Mouse (Mus musculus) embryonic facial prominence, embryonic 14.5 days (tissue): Measurements from ENCODE around the gene Cd2ap. TPM values are rescaled to one million over a fixed set of nuclear protein-coding genes. Genes with fewer than 3 reads are reported as not detected.

Experiments used
- ATAC-seq: fragments of 200-750 bp; cut with Nextera tagmentation; 2 replicates; pipeline ENCODE4 v1.8.0; 2017; ENCODE audit warnings: low read depth, moderate number of reproducible peaks, moderate TSS enrichment
- DNase-seq: peaks from one replicate; pipeline ENCODE4 v3.0.0-alpha.2; 2015; ENCODE audit warnings: low spot score
- H3K27ac ChIP-seq: fragments of 300-500 bp; sonication (generic); replicated peaks from 2 replicates; pipeline ENCODE4 v1.5.1; 2014; ENCODE audit warnings: low read depth, mild to moderate bottlenecking, low read length, moderate library complexity
- H3K27me3 ChIP-seq: fragments of 300-500 bp; sonication (generic); replicated peaks from 2 replicates; pipeline ENCODE4 v1.6.1; 2014; ENCODE audit warnings: low read length; ENCODE audit not compliant: control insufficient read depth, insufficient read depth
- H3K36me3 ChIP-seq: fragments of 300-500 bp; sonication (generic); 2 replicates; pipeline ENCODE4 v1.6.1; 2014; ENCODE audit warnings: low read length, mixed read lengths; ENCODE audit not compliant: control insufficient read depth, insufficient read depth
- H3K4me1 ChIP-seq: fragments of 300-500 bp; sonication (generic); 2 replicates; pipeline ENCODE4 v1.6.1; 2014; ENCODE audit warnings: antibody characterized with exemption, low read length; ENCODE audit not compliant: control insufficient read depth, insufficient read depth
- H3K4me2 ChIP-seq: fragments of 300-500 bp; sonication (generic); 2 replicates; pipeline ENCODE4 v1.6.1; 2014; ENCODE audit warnings: low read depth, mild to moderate bottlenecking, low read length, moderate library complexity, mixed read lengths
- H3K4me3 ChIP-seq: fragments of 300-500 bp; sonication (generic); 2 replicates; pipeline ENCODE4 v1.5.1; 2014; ENCODE audit warnings: low read depth, mild to moderate bottlenecking, low read length
- H3K9ac ChIP-seq: fragments of 300-500 bp; sonication (generic); 2 replicates; pipeline ENCODE4 v1.6.1; 2014; ENCODE audit warnings: low read depth, mild to moderate bottlenecking, low read length, moderate library complexity, mixed read lengths
- H3K9me3 ChIP-seq: fragments of 300-500 bp; sonication (generic); 2 replicates; pipeline ENCODE4 v1.6.1; 2016; ENCODE audit warnings: low read length; ENCODE audit not compliant: control insufficient read depth
- WGBS: fragments of 180-500 bp; shearing (Covaris S2); extraction: QIAGEN DNeasy Blood & Tissue Kit; methylation state at CpG from one replicate; pipeline ENCODE4 v1.1.7; 2014; 5-methylcytosine and 5-hydroxymethylcytosine counted together
- polyA plus RNA-seq: library from polyadenylated mRNA; unstranded; fragments of >200 nt; fragmentation: Nextera tagmentation; extraction: Ambion mirVana; gene quantifications from 2 replicates; pipeline ENCODE4 v1.2.1, GENCODE M21; 2014

The Cd2ap gene
- polyA plus RNA-seq, result 24.9 and 25.4 TPM in 2 replicates

DNA sequence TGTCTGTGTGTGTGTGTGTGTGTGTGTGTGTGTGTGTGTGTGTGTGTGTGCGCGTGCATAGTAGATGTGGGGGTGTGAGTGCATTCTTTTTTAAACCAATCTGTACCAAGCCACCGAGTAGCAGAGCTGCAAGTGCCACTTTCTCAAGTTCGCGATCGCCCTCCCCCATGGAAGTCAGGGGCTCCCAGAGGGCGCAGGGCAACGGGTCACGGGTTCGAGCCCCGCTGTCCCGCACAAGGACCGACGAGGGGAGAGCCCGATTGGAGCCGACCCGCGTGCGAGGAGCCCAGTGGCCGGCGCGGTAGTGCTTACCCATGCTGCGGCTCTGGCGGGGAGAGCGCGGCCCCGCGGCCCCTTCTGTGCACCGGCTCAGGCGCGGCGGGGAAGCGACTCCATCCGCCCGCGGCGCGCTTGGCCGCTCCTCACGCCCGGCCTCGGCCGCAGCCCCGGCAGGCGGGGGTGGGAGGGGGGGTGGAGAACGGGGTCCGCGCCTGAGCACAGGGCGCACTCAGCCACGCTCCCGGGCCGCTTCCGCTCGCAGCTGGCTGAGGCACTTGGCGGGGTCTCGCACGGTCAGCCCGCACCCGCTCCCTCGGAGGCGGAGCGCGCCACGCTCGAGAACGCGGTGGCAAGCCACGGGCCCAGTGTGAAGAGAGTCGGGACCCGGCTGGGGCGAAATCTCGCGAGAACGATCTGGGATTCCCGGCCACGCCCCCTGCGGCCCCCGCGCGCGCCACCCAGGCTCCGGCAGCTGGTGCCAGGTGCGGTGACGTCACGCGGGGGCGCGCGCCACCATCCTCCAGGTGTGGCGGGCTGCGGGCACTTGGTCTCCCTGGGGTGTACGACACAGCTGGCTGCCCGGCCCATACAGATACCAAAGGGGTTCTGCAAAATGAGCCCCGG is at the start of gene Cd2ap:
Gene Cd2ap (minus strand): TSS at position 665 of the 903 bp plus-strand sequence.
- peak; percentile 96 for DNase-seq
- H3K9me3 ChIP-seq, result no peaks in the 10 kb centered on the region
- peaks cover 6% of the 10 kb centered on the region for H3K4me1 ChIP-seq
- peak within 1 kb of the TSS; percentile 97 for H3K9ac ChIP-seq
- WGBS, result under 1% methylated on average over 28 of the region's 94 CpGs
- H3K36me3 ChIP-seq, result no peaks in the 10 kb centered on the region
- H3K27me3 ChIP-seq, result no peaks in the 10 kb centered on the region
- peak within 1 kb of the TSS; percentile 82 for H3K4me2 ChIP-seq
- peak within 1 kb of the TSS; percentile 97 for H3K27ac ChIP-seq
- peak within 1 kb of the TSS; percentile 90 for H3K4me3 ChIP-seq
- ATAC-seq, result peak; percentile 96

DNA sequence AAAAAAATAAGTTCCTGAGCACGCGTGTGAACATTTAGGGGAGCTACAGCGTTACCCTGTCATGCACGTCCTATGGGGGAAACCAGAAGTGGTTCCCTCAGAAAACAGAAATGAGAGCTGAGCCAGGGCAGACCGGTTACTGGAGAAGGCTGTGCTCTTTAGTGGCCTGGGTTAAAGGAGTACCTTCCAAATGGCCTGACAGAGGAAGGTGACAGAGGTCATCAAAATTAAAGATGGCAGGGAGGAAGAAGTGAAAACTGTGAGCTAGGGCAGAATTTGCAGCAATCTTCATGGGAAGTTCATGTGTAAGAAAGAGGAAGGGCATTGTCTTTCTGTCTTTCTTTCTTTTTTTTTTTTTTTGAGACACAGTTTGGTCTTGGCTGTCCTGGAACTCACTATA is 48.3 kb upstream of the Cd2ap start:
- H3K27me3 ChIP-seq, result no peaks in the 10 kb centered on the region
- DNase-seq, result no peak
- no peaks in the 10 kb centered on the region for H3K9me3 ChIP-seq
- no peak overlapping the region for H3K9ac ChIP-seq
- H3K36me3 ChIP-seq, result no peaks in the 10 kb centered on the region
- no peak for ATAC-seq
- no peak overlapping the region for H3K4me2 ChIP-seq
- no peak overlapping the region for H3K4me3 ChIP-seq
- WGBS, result 89% methylated on average over 5 of the region's 5 CpGs
- no peak overlapping the region for H3K27ac ChIP-seq
- no peaks in the 10 kb centered on the region for H3K4me1 ChIP-seq

DNA sequence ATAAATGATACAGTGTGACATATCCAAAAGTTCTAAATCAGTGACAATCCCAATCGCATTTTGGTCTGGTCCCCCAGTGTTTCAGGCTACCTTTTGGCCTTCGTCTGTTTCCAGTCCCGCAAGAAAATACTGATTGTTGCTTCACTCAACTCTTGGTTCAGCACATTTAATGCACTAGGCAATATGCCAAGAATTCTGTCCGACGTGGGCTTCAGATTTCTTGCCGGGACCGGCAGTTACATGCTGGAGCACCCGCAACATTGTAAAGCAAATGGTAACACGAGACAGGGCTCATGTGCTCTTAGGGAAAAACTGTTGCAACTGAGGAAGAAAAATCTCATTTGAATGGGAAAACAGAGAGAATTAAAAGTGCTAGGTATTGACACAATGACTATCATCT is 42.3 kb upstream of the Cd2ap start:
- Histone ChIP-seq H3K9me3 (no peaks in the 10 kb centered on the region), H3K4me2 (0 out of 2 replicates have a peak overlapping the region, but pooled peaks have one; percentile 3), H3K4me3 (no peak overlapping the region), H3K9ac (no peak overlapping the region), H3K36me3 (no peaks in the 10 kb centered on the region), H3K27ac (0 out of 2 replicates have a peak overlapping the region, but pooled peaks have one; percentile 15), H3K27me3 (no peaks in the 10 kb centered on the region), H3K4me1 (peaks cover 4% of the 10 kb centered on the region; the same call in 1 of the 2 replicates)
- ATAC-seq, result peak; percentile 72; the same call in 1 of the 2 replicates
- DNase-seq, result peak; percentile 90
- WGBS, result 25% methylated on average over 9 of the region's 9 CpGs

DNA sequence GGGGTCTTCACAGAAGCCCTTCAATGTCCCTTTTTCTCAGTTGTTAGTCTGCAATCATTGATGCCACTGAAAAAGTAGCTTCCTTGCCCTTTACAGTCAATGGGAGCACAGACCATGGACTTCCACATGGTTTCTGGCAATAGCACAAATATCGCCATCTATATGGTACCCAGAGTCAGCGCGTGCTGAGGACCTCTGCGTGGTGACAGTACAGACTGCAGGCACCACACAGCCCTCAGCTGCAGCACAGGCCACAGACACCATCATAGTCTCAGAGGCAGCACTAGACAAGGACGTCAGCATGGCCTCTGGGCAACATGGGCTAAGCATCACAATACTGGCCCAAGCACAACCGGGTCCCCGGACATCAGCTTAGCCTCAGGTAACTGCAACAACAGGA is 38.3 kb upstream of the Cd2ap start:
- Histone ChIP-seq H3K27ac (no peak overlapping the region), H3K27me3 (no peaks in the 10 kb centered on the region), H3K4me1 (peaks cover 4% of the 10 kb centered on the region; the same call in 1 of the 2 replicates), H3K4me2 (no peak overlapping the region), H3K9ac (no peak overlapping the region), H3K36me3 (no peaks in the 10 kb centered on the region), H3K4me3 (no peak overlapping the region), H3K9me3 (no peaks in the 10 kb centered on the region)
- no peak for DNase-seq
- WGBS, result 81% methylated on average over 7 of the region's 7 CpGs
- ATAC-seq, result no peak

DNA sequence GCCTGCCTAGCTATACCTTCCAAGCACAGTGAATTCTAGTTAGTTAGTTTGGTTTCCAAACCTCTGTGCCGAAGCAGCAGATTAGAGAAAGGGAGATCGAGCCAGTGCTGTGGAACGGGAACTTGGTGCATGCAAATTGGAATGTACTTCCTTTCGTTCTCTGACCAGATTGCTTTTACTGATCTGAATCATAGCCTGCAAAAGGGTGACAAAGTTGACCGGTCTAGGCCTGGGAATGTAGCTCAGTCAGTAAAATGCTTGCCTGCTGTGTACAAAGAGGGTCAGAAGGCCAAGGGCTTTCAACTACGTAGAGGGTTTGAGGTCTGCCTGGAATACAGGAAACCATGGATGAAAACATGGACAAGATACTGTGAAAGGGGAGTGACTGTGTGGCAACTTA is 35.7 kb upstream of the Cd2ap start:
- no peak overlapping the region for H3K4me2 ChIP-seq
- H3K27ac ChIP-seq, result no peak overlapping the region
- no peaks in the 10 kb centered on the region for H3K27me3 ChIP-seq
- no peaks in the 10 kb centered on the region for H3K36me3 ChIP-seq
- H3K9ac ChIP-seq, result no peak overlapping the region
- no peak for ATAC-seq
- H3K4me3 ChIP-seq, result no peak overlapping the region
- 74% methylated on average over 6 of the region's 6 CpGs for WGBS
- no peaks in the 10 kb centered on the region for H3K9me3 ChIP-seq
- no peak for DNase-seq
- H3K4me1 ChIP-seq, result no peaks in the 10 kb centered on the region

DNA sequence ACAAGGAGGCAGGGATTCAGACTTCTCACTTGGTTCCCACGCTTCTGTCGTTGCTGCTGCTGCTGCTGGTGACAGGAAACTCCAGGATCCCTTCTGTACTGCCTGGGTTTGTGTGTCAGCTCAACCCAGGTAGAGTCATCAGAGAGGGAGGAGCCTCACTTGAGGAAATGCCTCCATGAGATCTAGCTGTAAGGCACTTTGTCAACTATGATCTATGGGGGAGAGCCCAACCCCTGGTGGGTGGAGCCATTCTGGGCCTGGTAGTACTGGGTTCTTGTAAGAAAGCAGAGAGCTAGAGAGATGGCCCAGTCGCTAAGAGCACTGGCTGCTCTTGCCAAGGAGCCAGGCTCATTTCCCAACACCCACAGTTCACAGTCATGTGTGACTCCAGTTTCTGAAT is 34.0 kb upstream of the Cd2ap start:
- no peaks in the 10 kb centered on the region for H3K27me3 ChIP-seq
- H3K4me3 ChIP-seq, result no peak overlapping the region
- H3K27ac ChIP-seq, result no peak overlapping the region
- H3K4me1 ChIP-seq, result no peaks in the 10 kb centered on the region
- H3K4me2 ChIP-seq, result no peak overlapping the region
- WGBS, result 79% methylated on average over 3 of the region's 3 CpGs
- H3K9me3 ChIP-seq, result no peaks in the 10 kb centered on the region
- no peaks in the 10 kb centered on the region for H3K36me3 ChIP-seq
- no peak for DNase-seq
- ATAC-seq, result no peak
- no peak overlapping the region for H3K9ac ChIP-seq

DNA sequence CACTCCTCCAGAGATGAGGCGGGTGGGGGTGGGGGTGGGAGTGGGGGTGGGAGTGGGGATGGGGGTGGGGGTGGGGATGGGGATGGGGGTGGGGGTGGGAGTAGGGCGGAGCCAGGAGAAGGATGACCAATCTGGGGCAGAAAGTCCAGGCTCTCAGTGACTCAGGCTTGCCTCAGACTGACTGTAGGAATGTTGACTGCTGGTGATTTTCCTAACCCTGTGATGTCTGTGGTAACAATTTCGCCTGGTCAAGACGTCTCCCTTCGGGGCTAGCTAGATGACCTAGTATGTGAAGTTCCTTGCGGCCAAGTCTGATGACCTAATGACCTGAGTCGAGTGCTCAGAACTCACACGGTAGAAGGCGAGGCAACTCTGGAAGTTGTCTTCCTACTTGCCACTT is 32.9 kb upstream of the Cd2ap start:
- DNase-seq (no peak), ATAC-seq (no peak)
- 67% methylated on average over 8 of the region's 9 CpGs for WGBS
- no peak overlapping the region for H3K27ac ChIP-seq
- no peaks in the 10 kb centered on the region for H3K9me3 ChIP-seq
- no peak overlapping the region for H3K4me3 ChIP-seq
- no peaks in the 10 kb centered on the region for H3K27me3 ChIP-seq
- H3K36me3 ChIP-seq, result no peaks in the 10 kb centered on the region
- no peaks in the 10 kb centered on the region for H3K4me1 ChIP-seq
- no peak overlapping the region for H3K9ac ChIP-seq
- H3K4me2 ChIP-seq, result no peak overlapping the region

DNA sequence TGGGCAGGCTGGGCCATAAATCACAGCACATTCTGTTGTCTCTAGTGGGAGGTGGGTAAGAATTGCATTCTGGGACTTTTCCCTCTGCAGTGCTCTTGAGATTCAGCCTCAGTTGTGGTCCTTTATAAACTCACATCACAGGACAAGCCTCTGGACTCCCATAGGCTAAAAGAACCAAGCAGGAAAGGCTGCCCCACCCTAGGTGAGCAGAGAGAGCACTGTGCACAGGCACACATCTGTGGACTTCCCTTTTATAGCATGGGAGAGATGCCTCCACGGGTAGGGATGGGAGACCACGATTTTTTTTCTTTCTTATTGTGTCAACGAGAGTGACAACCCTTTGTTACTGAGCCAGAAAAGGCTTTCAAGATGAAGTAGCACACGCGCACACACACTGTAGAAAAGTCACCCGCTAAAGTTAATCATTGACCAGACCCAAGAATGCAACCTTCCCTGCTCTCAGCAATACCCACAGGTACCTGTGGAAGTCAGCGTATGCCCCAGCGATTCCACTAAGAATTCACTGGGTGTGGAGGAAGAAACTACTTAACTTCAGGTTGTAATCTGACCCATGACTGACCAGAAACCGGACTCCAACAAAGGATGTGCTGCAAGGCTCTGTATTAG is 32.4 kb upstream of the Cd2ap start:
- ATAC-seq, result no peak
- no peak overlapping the region for H3K4me2 ChIP-seq
- H3K9me3 ChIP-seq, result no peaks in the 10 kb centered on the region
- DNase-seq, result no peak
- WGBS, result 58% methylated on average over 9 of the region's 9 CpGs
- no peaks in the 10 kb centered on the region for H3K36me3 ChIP-seq
- no peak overlapping the region for H3K4me3 ChIP-seq
- no peaks in the 10 kb centered on the region for H3K4me1 ChIP-seq
- H3K9ac ChIP-seq, result no peak overlapping the region
- H3K27ac ChIP-seq, result no peak overlapping the region
- H3K27me3 ChIP-seq, result no peaks in the 10 kb centered on the region
